Mouse (Mus musculus): ENCODE results near the gene Mylip. TPM values are rescaled to one million over a fixed set of nuclear protein-coding genes. Genes with fewer than 3 reads are reported as not detected.

Gene Mylip
- 7.6 and 7.9 TPM in 2 replicates for polyA plus RNA-seq (2015; fragmentation: Nextera tagmentation; extraction: Ambion mirVana)

DNA sequence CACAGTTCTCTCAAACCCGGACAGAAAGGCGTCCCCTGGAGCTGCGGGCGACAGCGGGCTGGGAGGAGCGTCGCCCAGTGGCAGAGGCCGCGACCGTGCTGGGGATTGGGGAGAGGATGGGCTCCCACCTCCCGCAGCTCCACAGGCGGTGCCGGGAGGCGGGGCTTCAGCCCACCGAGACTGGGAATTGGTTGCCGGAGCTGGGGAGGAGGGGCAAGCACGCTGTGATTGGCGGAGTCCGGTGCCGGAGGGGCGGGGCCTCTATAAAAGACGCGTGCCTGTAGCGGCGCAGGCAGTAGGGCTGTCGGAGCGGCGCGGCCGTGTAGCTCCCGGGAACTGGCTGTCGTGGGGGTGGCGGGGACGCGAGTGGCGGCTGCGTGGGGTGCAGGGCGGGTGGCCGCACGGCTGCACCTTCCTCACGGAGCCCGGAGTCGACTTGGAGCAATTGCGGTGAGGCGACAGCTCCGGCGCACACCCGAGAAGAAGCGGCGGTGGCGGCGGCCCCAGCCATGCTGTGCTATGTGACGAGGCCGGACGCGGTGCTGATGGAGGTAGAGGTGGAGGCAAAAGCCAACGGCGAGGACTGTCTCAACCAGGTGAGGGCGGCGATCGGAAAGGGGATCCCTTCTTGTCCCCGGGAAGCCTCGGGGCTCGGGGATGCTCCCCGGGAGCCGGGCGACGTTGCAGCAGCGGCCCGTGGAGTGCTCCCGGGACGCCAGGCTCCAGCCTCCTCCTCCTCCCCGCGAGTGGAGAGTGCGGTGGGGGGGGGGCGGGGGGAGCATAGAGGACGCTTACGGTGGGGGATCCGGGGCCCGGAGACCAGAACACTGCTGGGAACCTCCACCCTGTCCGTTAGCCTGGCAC, at the start of gene Mylip:
Mylip (plus strand) TSS at position 295 of the 864 bp plus-strand sequence.
- peak within 1 kb of the TSS; percentile 82 for H3K4me2 ChIP-seq
- H3K36me3 ChIP-seq (replicated peaks), result peaks cover 24% of the 10 kb centered on the region
- H3K9ac ChIP-seq, result peak within 1 kb of the TSS; percentile 89
- peak within 1 kb of the TSS; percentile 89 for H3K4me3 ChIP-seq (replicated peaks)
- peaks cover 48% of the 10 kb centered on the region for H3K27me3 ChIP-seq
- peaks cover 65% of the 10 kb centered on the region for H3K4me1 ChIP-seq (replicated peaks)
- under 1% methylated on average over 76 of the region's 81 CpGs for WGBS (ENCODE audit: insufficient replicate concordance)
- no peaks in the 10 kb centered on the region for H3K9me3 ChIP-seq (replicated peaks)
- peak; percentile 94 for ATAC-seq (ENCODE audit: insufficient read depth)
- peak within 1 kb of the TSS; percentile 84 for H3K27ac ChIP-seq (replicated peaks)

- Histone ChIP-seq H3K4me3 (replicated peaks) (no peak overlapping the region), H3K9me3 (replicated peaks) (no peaks in the 10 kb centered on the region), H3K27me3 (peaks cover 55% of the 10 kb centered on the region), H3K9ac (no peak overlapping the region), H3K36me3 (replicated peaks) (no peaks in the 10 kb centered on the region), H3K4me2 (no peak overlapping the region), H3K27ac (replicated peaks) (no peak overlapping the region), H3K4me1 (replicated peaks) (no peaks in the 10 kb centered on the region)
- no peak for ATAC-seq (ENCODE audit: insufficient read depth)
Measured at GRCm38 (mm10) chr13:45341991-45342390, 47.6 kb upstream of the Mylip start.

DNA sequence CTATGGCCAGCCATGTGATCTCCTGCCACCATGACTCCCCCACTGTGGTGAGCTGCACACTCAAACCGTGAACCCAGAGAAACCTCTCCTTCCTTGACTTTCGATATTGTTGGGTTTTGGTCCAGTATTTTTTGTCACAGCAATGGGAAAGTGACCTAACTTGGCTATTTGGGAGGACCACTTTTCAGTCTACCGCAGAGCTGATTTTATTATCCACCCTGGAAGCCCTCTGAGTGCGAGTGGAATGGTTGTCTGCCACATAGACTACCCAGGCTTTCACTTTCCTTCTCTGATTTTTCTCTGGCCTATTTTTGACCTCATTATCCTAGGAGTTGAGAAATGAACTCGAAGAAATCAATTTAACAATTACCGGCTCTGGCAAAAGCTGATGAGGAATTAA, 46.0 kb upstream of the Mylip start:
- ATAC-seq (ENCODE audit: insufficient read depth), result no peak
- H3K4me2 ChIP-seq, result no peak overlapping the region
- no peaks in the 10 kb centered on the region for H3K36me3 ChIP-seq (replicated peaks)
- H3K9ac ChIP-seq, result no peak overlapping the region
- WGBS (ENCODE audit: insufficient replicate concordance), result 71% methylated on average over 6 of the region's 6 CpGs
- no peaks in the 10 kb centered on the region for H3K9me3 ChIP-seq (replicated peaks)
- H3K27me3 ChIP-seq, result peaks cover 58% of the 10 kb centered on the region
- no peaks in the 10 kb centered on the region for H3K4me1 ChIP-seq (replicated peaks)
- H3K27ac ChIP-seq (replicated peaks), result no peak overlapping the region
- H3K4me3 ChIP-seq (replicated peaks), result no peak overlapping the region

DNA sequence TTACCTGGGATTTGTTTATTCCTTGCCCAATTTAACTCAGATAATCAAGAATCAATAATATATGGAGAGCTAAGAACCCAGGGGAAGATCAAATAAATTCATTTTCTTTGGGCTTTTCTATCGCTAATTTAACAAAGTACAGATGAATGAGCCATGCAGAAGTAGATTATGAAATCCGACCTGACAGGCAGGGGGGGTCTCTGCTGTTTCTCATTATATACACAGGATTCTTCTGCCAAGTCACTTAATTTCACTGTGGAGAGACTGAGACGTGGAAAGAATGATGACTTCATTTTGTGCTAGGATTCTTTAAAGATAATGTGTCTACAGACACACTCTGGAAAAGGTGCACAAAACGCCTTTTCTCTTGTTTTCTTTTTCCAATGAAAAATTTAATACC, 45.6 kb upstream of the Mylip start:
- H3K4me1 ChIP-seq (replicated peaks), result no peaks in the 10 kb centered on the region
- H3K9me3 ChIP-seq (replicated peaks), result no peaks in the 10 kb centered on the region
- no peak for ATAC-seq (ENCODE audit: insufficient read depth)
- H3K4me3 ChIP-seq (replicated peaks), result no peak overlapping the region
- no peak overlapping the region for H3K9ac ChIP-seq
- peaks cover 54% of the 10 kb centered on the region for H3K27me3 ChIP-seq
- H3K27ac ChIP-seq (replicated peaks), result no peak overlapping the region
- whole genome bisulfite sequencing (ENCODE audit: insufficient replicate concordance), result 65% methylated on average over 4 of the region's 4 CpGs
- H3K36me3 ChIP-seq (replicated peaks), result no peaks in the 10 kb centered on the region
- no peak overlapping the region for H3K4me2 ChIP-seq

DNA sequence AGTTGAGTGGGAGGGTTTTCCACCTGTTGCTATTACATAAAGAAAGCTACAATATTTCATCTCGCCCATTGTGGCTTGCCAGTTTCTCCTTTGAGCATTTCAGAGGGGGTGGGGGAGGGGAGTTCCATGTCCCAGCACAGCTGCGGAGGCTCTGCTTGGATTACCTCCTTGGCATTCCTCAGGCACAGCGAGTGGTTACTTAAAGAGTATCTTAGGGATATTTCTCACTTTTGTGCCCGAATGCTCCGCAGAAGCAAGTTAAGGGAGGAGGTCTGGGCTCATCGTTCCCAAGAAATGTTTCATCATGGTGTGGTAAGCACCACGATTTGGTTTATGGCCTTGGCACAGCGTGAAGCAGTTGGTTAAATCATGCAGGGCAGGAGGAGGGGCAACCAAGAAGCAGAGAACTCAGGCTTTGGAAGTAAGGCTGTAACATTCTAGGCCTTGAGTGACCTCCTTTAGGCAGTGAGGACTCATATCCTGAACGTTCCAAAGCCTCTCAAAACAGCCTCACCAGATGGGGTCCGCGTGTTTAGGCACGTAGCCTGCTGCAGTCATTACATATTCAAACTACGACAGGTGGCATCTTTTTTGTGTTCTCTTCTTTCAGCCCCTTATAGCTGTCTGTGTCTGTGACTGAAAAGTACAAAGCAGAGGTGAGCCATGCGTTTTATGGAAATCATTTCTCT, 43.9 kb upstream of the Mylip start:
- no peak overlapping the region for H3K4me2 ChIP-seq
- peaks cover 57% of the 10 kb centered on the region for H3K27me3 ChIP-seq
- H3K9ac ChIP-seq, result no peak overlapping the region
- no peaks in the 10 kb centered on the region for H3K36me3 ChIP-seq (replicated peaks)
- H3K4me1 ChIP-seq (replicated peaks), result no peaks in the 10 kb centered on the region
- no peak overlapping the region for H3K27ac ChIP-seq (replicated peaks)
- H3K9me3 ChIP-seq (replicated peaks), result no peaks in the 10 kb centered on the region
- ATAC-seq (ENCODE audit: insufficient read depth), result no peak
- no peak overlapping the region for H3K4me3 ChIP-seq (replicated peaks)
- 39% methylated on average over 14 of the region's 14 CpGs for WGBS (ENCODE audit: insufficient replicate concordance)

DNA sequence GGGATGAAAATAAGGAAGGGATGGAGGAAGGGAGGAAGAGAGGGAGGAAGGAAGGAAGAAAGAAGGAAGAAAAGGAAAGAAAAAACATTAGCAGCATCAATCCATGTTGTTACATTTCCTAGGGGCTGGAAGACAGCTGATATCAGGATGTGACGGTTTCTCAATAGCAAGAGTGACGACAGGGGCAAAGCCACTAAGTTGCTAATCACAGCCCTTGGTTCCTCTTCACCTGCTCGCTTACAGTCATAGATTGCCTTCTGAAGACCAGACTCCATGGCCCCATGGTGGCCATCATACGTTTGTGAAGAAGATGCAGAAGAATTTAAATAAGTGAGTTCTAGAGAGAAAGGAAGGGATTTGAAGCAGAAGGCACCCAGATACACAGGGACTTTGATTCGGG, 38.1 kb upstream of the Mylip start:
- Histone ChIP-seq H3K4me1 (replicated peaks) (no peaks in the 10 kb centered on the region), H3K4me3 (replicated peaks) (no peak overlapping the region), H3K9me3 (replicated peaks) (no peaks in the 10 kb centered on the region), H3K4me2 (no peak overlapping the region), H3K36me3 (replicated peaks) (no peaks in the 10 kb centered on the region), H3K27me3 (peaks cover 55% of the 10 kb centered on the region), H3K27ac (replicated peaks) (no peak overlapping the region), H3K9ac (no peak overlapping the region)
- WGBS (ENCODE audit: insufficient replicate concordance), result 38% methylated on average over 5 of the region's 5 CpGs
- ATAC-seq (ENCODE audit: insufficient read depth), result no peak

GRCm38 (mm10) chr13:45354824-45355223, 34.7 kb upstream of the Mylip start:
- H3K36me3 ChIP-seq (replicated peaks), result no peaks in the 10 kb centered on the region
- no peak for ATAC-seq (ENCODE audit: insufficient read depth)
- 67% methylated on average over 2 of the region's 2 CpGs for WGBS (ENCODE audit: insufficient replicate concordance)

DNA sequence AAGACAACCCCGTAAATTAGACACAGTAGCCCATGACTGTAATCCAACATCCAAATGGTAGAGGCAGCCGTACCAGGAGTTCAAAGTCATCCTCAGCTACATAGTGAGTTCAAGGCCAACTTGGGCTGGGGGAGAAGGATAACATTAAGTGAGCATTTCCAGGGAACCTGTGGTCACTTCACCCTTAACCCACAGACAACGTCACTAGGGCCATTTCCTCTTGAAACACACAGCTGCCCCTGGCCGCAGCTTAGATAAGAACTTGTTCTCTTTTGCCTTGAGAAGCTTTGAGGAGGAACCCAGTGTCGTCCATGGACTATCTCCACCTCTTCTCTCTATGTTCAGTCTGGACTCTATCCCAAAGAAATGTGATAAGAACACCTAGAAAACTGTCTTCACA, 31.3 kb upstream of the Mylip start:
- no peak for ATAC-seq (ENCODE audit: insufficient read depth)
- no peaks in the 10 kb centered on the region for H3K36me3 ChIP-seq (replicated peaks)
- H3K27me3 ChIP-seq, result peaks cover 39% of the 10 kb centered on the region
- 32% methylated on average over 5 of the region's 5 CpGs for WGBS (ENCODE audit: insufficient replicate concordance)
- no peak overlapping the region for H3K4me3 ChIP-seq (replicated peaks)
- no peak overlapping the region for H3K9ac ChIP-seq
- H3K9me3 ChIP-seq (replicated peaks), result no peaks in the 10 kb centered on the region
- no peak overlapping the region for H3K27ac ChIP-seq (replicated peaks)
- no peaks in the 10 kb centered on the region for H3K4me1 ChIP-seq (replicated peaks)
- H3K4me2 ChIP-seq, result no peak overlapping the region

More at GRCm38 (mm10) chr13:45354824-45355223, 34.7 kb upstream of the Mylip start:
- Histone ChIP-seq H3K4me3 (replicated peaks) (no peak overlapping the region), H3K27me3 (peaks cover 45% of the 10 kb centered on the region), H3K27ac (replicated peaks) (no peak overlapping the region), H3K9ac (no peak overlapping the region), H3K4me1 (replicated peaks) (no peaks in the 10 kb centered on the region), H3K9me3 (replicated peaks) (no peaks in the 10 kb centered on the region), H3K4me2 (no peak overlapping the region)

DNA sequence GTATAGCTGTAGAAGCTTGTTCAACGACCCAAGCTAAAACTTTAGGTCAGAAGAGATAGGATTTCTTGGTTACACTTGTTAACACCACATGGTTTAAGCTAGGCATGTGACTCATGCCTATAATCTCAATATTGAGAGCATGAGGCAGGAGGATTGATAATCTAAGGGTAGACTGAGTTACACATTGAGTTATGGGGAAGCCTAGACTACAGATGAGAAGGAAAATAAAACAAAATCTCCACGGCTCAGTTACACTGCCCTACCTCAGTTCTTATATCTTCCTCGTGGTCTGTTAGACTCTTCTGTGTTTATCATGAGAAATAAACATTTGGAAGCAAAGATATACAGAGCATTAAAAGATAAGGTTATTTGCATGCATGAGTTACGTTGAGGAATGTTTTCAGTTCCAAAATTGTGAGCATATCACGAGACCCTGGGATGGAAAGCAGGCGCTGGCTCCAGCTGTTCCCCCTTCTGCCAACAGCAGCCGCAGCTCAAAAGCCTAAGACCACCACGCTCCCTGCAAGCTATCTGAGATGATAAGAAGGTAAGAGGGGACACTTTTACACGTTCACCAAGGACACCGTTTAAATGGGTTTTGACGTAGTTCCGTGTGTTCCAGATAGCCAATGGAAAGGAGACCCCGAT, 30.7 kb upstream of the Mylip start:
- H3K9ac ChIP-seq, result no peak overlapping the region
- H3K36me3 ChIP-seq (replicated peaks), result no peaks in the 10 kb centered on the region
- H3K9me3 ChIP-seq (replicated peaks), result no peaks in the 10 kb centered on the region
- no peak overlapping the region for H3K27ac ChIP-seq (replicated peaks)
- no peak overlapping the region for H3K4me2 ChIP-seq
- no peak for ATAC-seq (ENCODE audit: insufficient read depth)
- H3K4me1 ChIP-seq (replicated peaks), result no peaks in the 10 kb centered on the region
- H3K4me3 ChIP-seq (replicated peaks), result no peak overlapping the region
- 50% methylated on average over 13 of the region's 13 CpGs for WGBS (ENCODE audit: insufficient replicate concordance)
- H3K27me3 ChIP-seq, result peaks cover 39% of the 10 kb centered on the region

GRCm38 (mm10) chr13:45365788-45366187, 23.8 kb upstream of the Mylip start:
- H3K4me3 ChIP-seq (replicated peaks), result no peak overlapping the region
- H3K27ac ChIP-seq (replicated peaks), result no peak overlapping the region
- no peak for ATAC-seq (ENCODE audit: insufficient read depth)
- no peaks in the 10 kb centered on the region for H3K4me1 ChIP-seq (replicated peaks)
- peaks cover 53% of the 10 kb centered on the region for H3K27me3 ChIP-seq
- WGBS (ENCODE audit: insufficient replicate concordance), result 69% methylated on average over 10 of the region's 10 CpGs
- H3K9me3 ChIP-seq (replicated peaks), result no peaks in the 10 kb centered on the region
- H3K36me3 ChIP-seq (replicated peaks), result no peaks in the 10 kb centered on the region
- no peak overlapping the region for H3K9ac ChIP-seq
- H3K4me2 ChIP-seq, result no peak overlapping the region

- Histone ChIP-seq H3K9ac (no peak overlapping the region), H3K4me3 (replicated peaks) (no peak overlapping the region), H3K9me3 (replicated peaks) (no peaks in the 10 kb centered on the region), H3K27ac (replicated peaks) (no peak overlapping the region), H3K36me3 (replicated peaks) (no peaks in the 10 kb centered on the region), H3K27me3 (peaks cover 35% of the 10 kb centered on the region), H3K4me1 (replicated peaks) (no peaks in the 10 kb centered on the region), H3K4me2 (no peak overlapping the region)
- ATAC-seq (ENCODE audit: insufficient read depth), result no peak
- 22% methylated on average over 2 of the region's 2 CpGs for WGBS (ENCODE audit: insufficient replicate concordance)
Measured at GRCm38 (mm10) chr13:45371673-45372072, 17.9 kb upstream of the Mylip start.

All from liver, embryonic 15.5 days (tissue).